Mouse (Mus musculus): Measurements from ENCODE around the gene Uts2b. TPM values are rescaled to one million over a fixed set of nuclear protein-coding genes. Genes with fewer than 3 reads are reported as not detected.

The Uts2b gene
- polyA plus RNA-seq, 1 experiment = not detected

GRCm38 (mm10) chr16:27382217-27382616, 12.2 kb upstream of the Uts2b start:
- WGBS = 94% methylated on average over 4 of the region's 4 CpGs
- Histone ChIP-seq H3K4me1 (replicated peaks; ENCODE audit: control insufficient read depth, insufficient read depth, low read length) (no peaks in the 10 kb centered on the region), H3K36me3 (ENCODE audit: control insufficient read depth, insufficient read depth, low read length) (no peaks in the 10 kb centered on the region), H3K4me3 (ENCODE audit: control insufficient read depth, insufficient read depth, low read length) (no peak overlapping the region), H3K27me3 (ENCODE audit: control insufficient read depth, insufficient read depth, low read length) (no peaks in the 10 kb centered on the region), H3K27ac (ENCODE audit: control insufficient read depth, insufficient read depth, low read length) (no peak overlapping the region)
- TF ChIP-seq CTCF (IDR thresholded peaks at IDR 0.05; ENCODE audit: borderline replicate concordance, control insufficient read depth, extremely low read depth, insufficient read depth, low read length, poor library complexity) (no peak), POLR2A (IDR thresholded peaks at IDR 0.05; ENCODE audit: control insufficient read depth, extremely low read depth, insufficient read depth, low read length, poor library complexity) (no peak)
- no peak for DNase-seq

DNA sequence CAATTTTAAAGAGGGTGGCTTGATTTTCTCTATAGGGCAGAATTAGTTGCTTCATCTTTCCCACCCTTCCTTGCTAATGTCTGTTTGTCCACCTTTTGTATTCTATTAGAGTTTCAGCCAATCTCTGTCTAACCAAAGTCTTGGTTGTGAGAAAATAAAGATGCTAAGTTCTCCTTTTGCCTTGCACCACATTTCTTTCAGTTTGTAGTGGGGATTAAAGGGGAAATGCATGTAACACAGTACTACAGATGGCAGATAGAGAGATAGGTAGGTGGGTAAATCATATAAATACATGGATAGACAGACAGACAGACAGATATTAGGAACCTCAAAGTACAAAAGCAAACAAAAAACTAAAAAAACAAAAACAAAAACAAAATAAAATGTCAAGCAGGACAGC, 6.5 kb upstream of the Uts2b start:
- H3K4me3 ChIP-seq (ENCODE audit: control insufficient read depth, insufficient read depth, low read length) = no peak overlapping the region
- no peaks in the 10 kb centered on the region for H3K27me3 ChIP-seq (ENCODE audit: control insufficient read depth, insufficient read depth, low read length)
- H3K27ac ChIP-seq (ENCODE audit: control insufficient read depth, insufficient read depth, low read length) = no peak overlapping the region
- H3K4me1 ChIP-seq (replicated peaks; ENCODE audit: control insufficient read depth, insufficient read depth, low read length) = no peaks in the 10 kb centered on the region
- H3K36me3 ChIP-seq (ENCODE audit: control insufficient read depth, insufficient read depth, low read length) = no peaks in the 10 kb centered on the region
- no peak for TF ChIP-seq POLR2A (IDR thresholded peaks at IDR 0.05; ENCODE audit: control insufficient read depth, extremely low read depth, insufficient read depth, low read length, poor library complexity)
- no peak for TF ChIP-seq CTCF (IDR thresholded peaks at IDR 0.05; ENCODE audit: borderline replicate concordance, control insufficient read depth, extremely low read depth, insufficient read depth, low read length, poor library complexity)
- DNase-seq = no peak

- H3K27me3 ChIP-seq (ENCODE audit: control insufficient read depth, insufficient read depth, low read length) = no peaks in the 10 kb centered on the region
- H3K4me3 ChIP-seq (ENCODE audit: control insufficient read depth, insufficient read depth, low read length) = no peak overlapping the region
- DNase-seq = no peak
- TF ChIP-seq CTCF (IDR thresholded peaks at IDR 0.05; ENCODE audit: borderline replicate concordance, control insufficient read depth, extremely low read depth, insufficient read depth, low read length, poor library complexity) (no peak), POLR2A (IDR thresholded peaks at IDR 0.05; ENCODE audit: control insufficient read depth, extremely low read depth, insufficient read depth, low read length, poor library complexity) (no peak)
- no peak overlapping the region for H3K27ac ChIP-seq (ENCODE audit: control insufficient read depth, insufficient read depth, low read length)
- no peaks in the 10 kb centered on the region for H3K4me1 ChIP-seq (replicated peaks; ENCODE audit: control insufficient read depth, insufficient read depth, low read length)
- 93% methylated on average over 2 of the region's 2 CpGs for WGBS
- no peaks in the 10 kb centered on the region for H3K36me3 ChIP-seq (ENCODE audit: control insufficient read depth, insufficient read depth, low read length)
Observed at GRCm38 (mm10) chr16:27375318-27375717, 5.3 kb upstream of the Uts2b start.

GRCm38 (mm10) chr16:27374139-27374538, 4.1 kb upstream of the Uts2b start:
- WGBS = 23% methylated on average over 3 of the region's 3 CpGs
- Histone ChIP-seq H3K4me1 (replicated peaks; ENCODE audit: control insufficient read depth, insufficient read depth, low read length) (no peaks in the 10 kb centered on the region), H3K27ac (ENCODE audit: control insufficient read depth, insufficient read depth, low read length) (no peak overlapping the region), H3K27me3 (ENCODE audit: control insufficient read depth, insufficient read depth, low read length) (no peaks in the 10 kb centered on the region), H3K4me3 (ENCODE audit: control insufficient read depth, insufficient read depth, low read length) (no peak overlapping the region), H3K36me3 (ENCODE audit: control insufficient read depth, insufficient read depth, low read length) (no peaks in the 10 kb centered on the region)
- no peak for DNase-seq
- TF ChIP-seq CTCF (IDR thresholded peaks at IDR 0.05; ENCODE audit: borderline replicate concordance, control insufficient read depth, extremely low read depth, insufficient read depth, low read length, poor library complexity) (no peak), POLR2A (IDR thresholded peaks at IDR 0.05; ENCODE audit: control insufficient read depth, extremely low read depth, insufficient read depth, low read length, poor library complexity) (no peak)

DNA sequence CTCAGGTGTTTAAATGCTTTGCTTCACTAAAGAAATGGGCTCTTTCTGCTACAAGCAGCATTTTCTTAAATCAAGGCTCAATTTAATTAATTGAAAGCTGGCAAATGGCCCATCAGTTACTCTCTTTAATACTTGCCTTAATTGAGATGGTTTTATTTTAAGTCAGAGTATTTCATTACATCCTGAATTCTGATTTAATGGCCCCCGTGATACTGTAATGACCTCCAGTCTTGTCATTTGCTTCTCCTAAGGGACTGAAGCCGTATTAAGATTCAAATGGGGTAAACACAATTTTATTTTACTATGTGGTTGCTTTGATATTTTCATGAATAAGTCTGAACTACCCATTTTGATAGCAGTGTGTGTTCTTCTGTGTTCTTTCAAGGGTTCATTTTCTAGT, 661 bp upstream of the Uts2b start:
- no peak for DNase-seq
- Histone ChIP-seq H3K4me3 (ENCODE audit: control insufficient read depth, insufficient read depth, low read length) (no peak overlapping the region), H3K4me1 (replicated peaks; ENCODE audit: control insufficient read depth, insufficient read depth, low read length) (no peaks in the 10 kb centered on the region), H3K27ac (ENCODE audit: control insufficient read depth, insufficient read depth, low read length) (no peak overlapping the region), H3K27me3 (ENCODE audit: control insufficient read depth, insufficient read depth, low read length) (no peaks in the 10 kb centered on the region), H3K36me3 (ENCODE audit: control insufficient read depth, insufficient read depth, low read length) (no peaks in the 10 kb centered on the region)
- 88% methylated on average over 2 of the region's 2 CpGs for whole genome bisulfite sequencing
- TF ChIP-seq CTCF (IDR thresholded peaks at IDR 0.05; ENCODE audit: borderline replicate concordance, control insufficient read depth, extremely low read depth, insufficient read depth, low read length, poor library complexity) (no peak), POLR2A (IDR thresholded peaks at IDR 0.05; ENCODE audit: control insufficient read depth, extremely low read depth, insufficient read depth, low read length, poor library complexity) (no peak)

DNA sequence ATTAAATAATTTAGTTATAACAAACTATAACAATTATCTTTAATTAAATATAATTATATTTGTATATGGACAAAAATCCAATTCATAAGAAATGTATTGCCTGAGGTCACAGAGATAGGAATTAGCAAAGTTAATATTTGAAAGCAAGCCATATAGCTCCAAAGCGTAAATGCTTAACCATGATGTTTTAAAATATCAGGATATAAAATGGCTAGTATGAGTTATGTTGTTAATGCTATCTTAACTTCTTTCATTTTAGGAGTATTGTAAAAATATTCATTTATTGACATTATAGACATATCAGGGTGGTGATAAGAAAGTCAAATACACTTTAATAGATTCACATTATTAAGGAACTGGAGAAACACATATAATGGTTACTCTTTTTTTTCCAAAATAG, 10.0 kb downstream of the Uts2b start:
- Histone ChIP-seq H3K36me3 (ENCODE audit: control insufficient read depth, insufficient read depth, low read length) (no peaks in the 10 kb centered on the region), H3K4me1 (replicated peaks; ENCODE audit: control insufficient read depth, insufficient read depth, low read length) (no peaks in the 10 kb centered on the region), H3K4me3 (ENCODE audit: control insufficient read depth, insufficient read depth, low read length) (no peak overlapping the region), H3K27ac (ENCODE audit: control insufficient read depth, insufficient read depth, low read length) (no peak overlapping the region), H3K27me3 (ENCODE audit: control insufficient read depth, insufficient read depth, low read length) (no peaks in the 10 kb centered on the region)
- no peak for DNase-seq
- no peak for TF ChIP-seq CTCF (IDR thresholded peaks at IDR 0.05; ENCODE audit: borderline replicate concordance, control insufficient read depth, extremely low read depth, insufficient read depth, low read length, poor library complexity)
- no peak for TF ChIP-seq POLR2A (IDR thresholded peaks at IDR 0.05; ENCODE audit: control insufficient read depth, extremely low read depth, insufficient read depth, low read length, poor library complexity)
- WGBS = 98% methylated on average over 1 of the region's 1 CpGs

DNA sequence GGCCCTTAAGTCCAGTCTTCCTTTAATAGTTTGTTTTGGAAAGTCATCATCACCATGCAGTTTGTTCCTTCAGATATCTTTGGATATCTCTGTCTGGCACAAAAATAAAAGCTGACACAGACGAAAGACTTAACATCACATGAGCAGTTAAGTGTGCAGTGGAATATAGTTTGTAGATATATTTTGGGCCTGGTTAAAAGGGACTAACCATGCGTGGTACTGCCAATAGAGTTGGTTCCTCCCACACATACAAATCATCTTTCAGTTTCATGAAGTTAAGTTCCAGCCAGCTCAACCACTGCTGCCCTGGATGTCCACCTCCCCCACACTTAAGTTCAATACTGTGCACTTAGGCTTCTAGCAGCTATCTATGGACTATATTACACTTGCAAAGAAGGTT, 15.6 kb downstream of the Uts2b start:
- no peak overlapping the region for H3K27ac ChIP-seq (ENCODE audit: control insufficient read depth, insufficient read depth, low read length)
- no peaks in the 10 kb centered on the region for H3K4me1 ChIP-seq (replicated peaks; ENCODE audit: control insufficient read depth, insufficient read depth, low read length)
- H3K36me3 ChIP-seq (ENCODE audit: control insufficient read depth, insufficient read depth, low read length) = no peaks in the 10 kb centered on the region
- no peak overlapping the region for H3K4me3 ChIP-seq (ENCODE audit: control insufficient read depth, insufficient read depth, low read length)
- TF ChIP-seq POLR2A (IDR thresholded peaks at IDR 0.05; ENCODE audit: control insufficient read depth, extremely low read depth, insufficient read depth, low read length, poor library complexity) (no peak), CTCF (IDR thresholded peaks at IDR 0.05; ENCODE audit: borderline replicate concordance, control insufficient read depth, extremely low read depth, insufficient read depth, low read length, poor library complexity) (no peak)
- no peak for DNase-seq
- H3K27me3 ChIP-seq (ENCODE audit: control insufficient read depth, insufficient read depth, low read length) = no peaks in the 10 kb centered on the region
- WGBS = 91% methylated on average over 2 of the region's 2 CpGs
